Mouse (Mus musculus): ENCODE measurements around the gene 4933406M09Rik.

Gene 4933406M09Rik

GRCm38 (mm10) chr1:134385666-134386065 lies at the start of gene 4933406M09Rik:
TSS of gene 4933406M09Rik (plus strand) at chr1:134385940.
- in situ Hi-C loops (cut with MboI, MseI) = no loop called here

- in situ Hi-C loops (cut with MboI, MseI) = no loop called here
Measured at GRCm38 (mm10) chr1:134336958-134337710, 48.6 kb upstream of the 4933406M09Rik start.

- in situ Hi-C loops (cut with MboI, MseI) = no loop called here
Measured at GRCm38 (mm10) chr1:134339162-134339561, 46.6 kb upstream of the 4933406M09Rik start.

- in situ Hi-C loops (cut with MboI, MseI) = no loop called here
Measured at GRCm38 (mm10) chr1:134339757-134340619, 45.8 kb upstream of the 4933406M09Rik start.

- in situ Hi-C loops (cut with MboI, MseI) = no loop called here
Measured at GRCm38 (mm10) chr1:134341641-134342277, 44.0 kb upstream of the 4933406M09Rik start.

- in situ Hi-C loops (cut with MboI, MseI) = no loop called here
Measured at GRCm38 (mm10) chr1:134342278-134342664, 43.5 kb upstream of the 4933406M09Rik start.

GRCm38 (mm10) chr1:134342781-134343310 lies 42.9 kb upstream of the 4933406M09Rik start:
- in situ Hi-C loops (cut with MboI, MseI) = no loop called here

- in situ Hi-C loops (cut with MboI, MseI) = no loop called here
Measured at GRCm38 (mm10) chr1:134343567-134343966, 42.2 kb upstream of the 4933406M09Rik start.

GRCm38 (mm10) chr1:134344005-134344950 lies 41.5 kb upstream of the 4933406M09Rik start:
- in situ Hi-C loops (cut with MboI, MseI) = no loop called here

GRCm38 (mm10) chr1:134345075-134345474 lies 40.7 kb upstream of the 4933406M09Rik start:
- in situ Hi-C loops (cut with MboI, MseI) = no loop called here

GRCm38 (mm10) chr1:134347791-134348190 lies 37.9 kb upstream of the 4933406M09Rik start:
- in situ Hi-C loops (cut with MboI, MseI) = no loop called here

- in situ Hi-C loops (cut with MboI, MseI) = no loop called here
Measured at GRCm38 (mm10) chr1:134353326-134353725, 32.4 kb upstream of the 4933406M09Rik start.

- in situ Hi-C loops (cut with MboI, MseI) = loop anchor here (5.0 kb wide), 1 partner anchor 105 kb away; no protein-coding TSS in a partner anchor
Measured at GRCm38 (mm10) chr1:134357461-134357860, 28.3 kb upstream of the 4933406M09Rik start.

- in situ Hi-C loops (cut with MboI, MseI) = loop anchor here (5.0 kb wide), 1 partner anchor 47 kb away; the partner anchor contains the start of gene Cyb5r1
Measured at GRCm38 (mm10) chr1:134360656-134361055, 25.1 kb upstream of the 4933406M09Rik start.

- in situ Hi-C loops (cut with MboI, MseI) = loop anchor here (5.0 kb wide), 1 partner anchor 46 kb away; the partner anchor contains the start of gene Cyb5r1
Measured at GRCm38 (mm10) chr1:134361195-134361856, 24.4 kb upstream of the 4933406M09Rik start.

- in situ Hi-C loops (cut with MboI, MseI) = loop anchor here (5.0 kb wide), 1 partner anchor 45 kb away; the partner anchor contains the start of gene Cyb5r1
Measured at GRCm38 (mm10) chr1:134361857-134362212, 23.9 kb upstream of the 4933406M09Rik start, which contains the start of gene Tmem183a. TSS of gene Tmem183a (minus strand) at chr1:134361979.

GRCm38 (mm10) chr1:134363194-134363593 lies 22.5 kb upstream of the 4933406M09Rik start:
- in situ Hi-C loops (cut with MboI, MseI) = loop anchor here (5.0 kb wide), 1 partner anchor 44 kb away; the partner anchor contains the start of gene Cyb5r1

- in situ Hi-C loops (cut with MboI, MseI) = no loop called here
Measured at GRCm38 (mm10) chr1:134365491-134365890, 20.2 kb upstream of the 4933406M09Rik start.

GRCm38 (mm10) chr1:134368777-134369337 lies 16.9 kb upstream of the 4933406M09Rik start:
- in situ Hi-C loops (cut with MboI, MseI) = no loop called here

All from T-helper 1 cell (primary cell).